Mouse (Mus musculus): ENCODE results near the gene Nudt17.

DNA sequence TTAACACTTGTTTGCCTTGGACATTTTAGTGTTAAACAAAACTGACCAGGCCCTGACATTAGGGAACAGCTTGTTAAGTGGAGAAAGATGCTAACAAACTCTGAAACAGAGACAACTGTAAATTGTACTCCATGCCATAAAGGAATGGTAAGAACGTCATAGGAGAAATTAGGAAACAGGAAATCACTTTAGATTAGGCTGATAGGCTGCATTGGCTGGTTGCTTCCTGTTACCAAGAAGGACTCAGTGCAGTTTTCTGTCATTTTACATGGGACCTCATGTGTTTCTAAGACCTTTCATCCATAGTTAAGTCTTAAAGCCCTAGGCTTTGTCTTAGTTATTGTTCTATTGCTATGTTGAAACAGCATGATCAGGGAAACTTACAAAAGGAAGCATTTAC lies 38.5 kb upstream of the Nudt17 start:
- TF ChIP-seq GATA1 (IDR thresholded peaks at IDR 0.05; ENCODE audit: borderline replicate concordance, low read length): no peak
- no peak for TF ChIP-seq FLI1 (IDR thresholded peaks at IDR 0.05; ENCODE audit: low read length)

All from megakaryocyte, embryonic 14.5 days (primary cell).